Mouse (Mus musculus) bone marrow macrophage, adult 2 months (primary cell): Measurements from ENCODE around the gene Tomm20l. TPM values are rescaled to one million over a fixed set of nuclear protein-coding genes. Genes with fewer than 3 reads are reported as not detected.

Source experiments
- H3K27ac ChIP-seq: 2 replicates; pipeline ENCODE4 v1.5.1; 2012; ENCODE audit warnings: low read depth, low read length; ENCODE audit not compliant: insufficient read depth
- H3K4me1 ChIP-seq: 2 replicates; pipeline ENCODE4 v1.6.1; 2012; ENCODE audit warnings: low read length; ENCODE audit not compliant: control insufficient read depth, insufficient read depth
- H3K4me3 ChIP-seq: 2 replicates; pipeline ENCODE4 v1.5.1; 2012; ENCODE audit warnings: mild to moderate bottlenecking, low read length, moderate library complexity; ENCODE audit not compliant: insufficient read depth
- CTCF ChIP-seq: IDR thresholded peaks from 2 replicates; pipeline ENCODE4 v1.5.1; 2012; ENCODE audit warnings: low read depth, mild to moderate bottlenecking, low read length, moderate library complexity
- POLR2A ChIP-seq: IDR thresholded peaks from 2 replicates; pipeline ENCODE4 v1.6.1; 2012; ENCODE audit warnings: mild to moderate bottlenecking, low read depth, low read length, borderline replicate concordance
- polyA plus RNA-seq: library from polyadenylated mRNA; stranded (reverse); fragments of >200 nt; gene quantifications from 2 replicates; pipeline ENCODE4 v1.2.4, GENCODE M21; 2012; ENCODE audit not compliant: missing spikeins, insufficient read depth, insufficient read length

Tomm20l gene
- polyA plus RNA-seq, 1 experiment: not detected

DNA sequence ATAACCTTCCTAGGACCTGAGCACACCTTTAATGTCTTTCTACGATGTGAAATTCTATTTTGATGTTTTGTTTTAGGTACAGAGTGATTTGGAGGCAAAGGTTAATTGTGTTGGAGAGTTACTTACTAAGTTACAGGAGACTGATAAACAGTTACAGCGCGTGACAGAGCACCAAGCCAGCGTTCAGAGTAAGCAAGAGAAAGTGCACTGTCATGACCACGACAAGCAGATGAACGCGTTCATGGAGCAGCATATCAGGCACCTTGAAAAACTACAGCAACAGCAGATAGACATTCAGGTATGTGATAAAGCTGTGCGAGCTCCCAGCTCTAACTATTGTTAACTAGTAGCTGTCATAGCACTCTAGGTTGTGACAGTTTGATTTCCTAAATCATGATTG, 38.9 kb downstream of the Tomm20l start:
- Histone ChIP-seq H3K4me3 (no peak overlapping the region), H3K4me1 (0 out of 2 replicates have a peak, but pooled peaks cover 3% of the 10 kb centered on the region), H3K27ac (no peak overlapping the region)
- TF ChIP-seq POLR2A (no peak), CTCF (no peak)

DNA sequence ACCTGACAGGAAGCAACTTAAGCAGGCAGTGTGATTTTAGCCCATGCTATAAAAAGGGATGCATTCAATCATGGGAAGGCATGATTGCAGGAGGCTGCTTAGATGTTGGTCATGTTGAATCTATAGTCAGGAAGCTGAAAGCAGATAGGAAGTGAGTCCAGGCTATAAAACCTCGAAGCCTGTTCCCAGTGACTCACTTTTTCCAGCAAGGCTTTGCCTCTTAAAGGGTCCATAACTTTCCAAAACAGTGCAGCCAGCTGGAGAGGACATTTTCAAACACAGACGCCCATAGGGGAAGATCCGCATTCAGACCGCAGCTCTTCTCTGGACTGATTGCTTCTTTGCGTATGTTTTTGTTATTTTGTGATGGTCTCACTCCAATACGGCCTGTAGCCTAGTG, 43.8 kb downstream of the Tomm20l start:
- no peak for TF ChIP-seq POLR2A
- TF ChIP-seq CTCF: no peak
- H3K27ac ChIP-seq: no peak overlapping the region
- no peak overlapping the region for H3K4me3 ChIP-seq
- H3K4me1 ChIP-seq: 0 out of 2 replicates have a peak, but pooled peaks cover 3% of the 10 kb centered on the region

DNA sequence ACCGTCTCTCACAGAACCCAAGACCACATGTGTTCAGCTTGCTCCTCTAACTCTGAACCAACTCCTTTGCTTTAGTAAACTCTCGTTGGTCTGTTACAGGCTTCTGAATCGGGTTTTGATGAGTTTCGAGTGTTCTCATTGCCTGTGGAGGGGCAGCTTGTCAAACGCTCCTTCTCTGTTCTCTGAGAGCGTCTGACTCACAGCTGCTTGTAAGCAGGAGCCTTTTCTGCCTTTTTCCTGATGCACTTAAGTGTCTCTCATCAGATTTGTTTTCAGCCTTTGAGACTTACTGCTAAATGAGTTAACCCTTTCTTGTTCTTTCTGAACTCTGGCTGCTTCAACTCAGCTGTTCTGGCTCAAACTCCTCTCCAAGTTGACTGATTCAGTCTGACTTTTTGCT, 46.7 kb downstream of the Tomm20l start:
- TF ChIP-seq POLR2A: no peak
- no peak for TF ChIP-seq CTCF
- H3K4me3 ChIP-seq: no peak overlapping the region
- H3K4me1 ChIP-seq: 0 out of 2 replicates have a peak, but pooled peaks cover 3% of the 10 kb centered on the region
- no peak overlapping the region for H3K27ac ChIP-seq

DNA sequence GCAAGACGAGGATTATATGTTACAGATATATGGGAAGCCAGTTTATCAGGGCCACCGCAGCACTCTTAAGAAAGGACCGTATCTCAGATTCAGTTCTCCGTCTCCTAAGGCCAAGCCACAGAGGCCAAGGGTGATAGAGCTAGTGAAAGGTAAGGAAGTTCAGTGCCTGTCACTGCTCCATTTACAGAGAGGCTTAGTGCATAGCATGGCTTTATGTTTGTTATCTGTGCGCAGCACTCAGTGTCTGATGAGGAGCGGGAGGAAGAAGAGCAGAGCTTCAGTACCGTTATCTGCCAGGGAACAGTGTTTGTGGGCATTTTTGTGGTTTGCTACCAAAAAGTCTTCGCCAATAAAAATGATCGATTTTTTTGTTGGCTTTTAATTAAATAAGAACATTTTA, 53.2 kb downstream of the Tomm20l start:
- Histone ChIP-seq H3K4me1 (no peaks in the 10 kb centered on the region), H3K27ac (no peak overlapping the region), H3K4me3 (no peak overlapping the region)
- no peak for TF ChIP-seq POLR2A
- TF ChIP-seq CTCF: no peak

DNA sequence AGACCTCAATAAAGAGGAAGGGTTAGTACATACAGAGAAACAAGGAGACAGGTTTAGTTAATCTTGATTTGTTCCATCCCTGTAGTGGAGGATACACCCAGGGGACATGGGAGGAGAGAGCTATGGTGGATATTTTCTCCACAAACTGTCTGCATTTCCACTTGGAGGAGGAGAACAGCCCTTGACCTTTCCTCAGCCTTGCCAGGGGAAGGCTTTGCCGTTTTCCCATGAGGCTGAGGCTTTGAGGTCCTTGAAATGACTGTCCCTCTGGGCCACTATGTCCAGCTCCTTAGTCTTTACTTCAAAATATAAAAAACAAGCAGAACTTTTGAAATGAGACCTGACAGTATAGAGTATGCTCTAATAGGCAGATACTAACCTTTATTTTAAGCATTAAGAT, 58.7 kb downstream of the Tomm20l start:
- no peaks in the 10 kb centered on the region for H3K4me1 ChIP-seq
- H3K27ac ChIP-seq: no peak overlapping the region
- no peak overlapping the region for H3K4me3 ChIP-seq
- TF ChIP-seq POLR2A: no peak
- TF ChIP-seq CTCF: no peak

Other genes starting within 250 kb of the Tomm20l start
- 95.7 and 114 TPM in 2 replicates for gene Actr10, start 173.6 kb upstream of the Tomm20l start, polyA plus RNA-seq
- 153 and 169 TPM in 2 replicates for gene Psma3, start 136.8 kb upstream of the Tomm20l start, polyA plus RNA-seq
- gene Arid4a, start 95.4 kb upstream of the Tomm20l start, polyA plus RNA-seq: 68.0 and 78.1 TPM in 2 replicates
- 19.8 and 23.2 TPM in 2 replicates for gene Timm9, start 25.3 kb downstream of the Tomm20l start, polyA plus RNA-seq
- gene 2700049A03Rik, start 25.4 kb downstream of the Tomm20l start, polyA plus RNA-seq: 6.5 and 6.8 TPM in 2 replicates
- 0.55 TPM in 1 of 2 replicates, not detected in the other for gene Dact1, start 198.5 kb downstream of the Tomm20l start, polyA plus RNA-seq